Mouse (Mus musculus) erythroblast, embryonic 14.5 days (primary cell): ENCODE results near the gene Herpud1. TPM values are rescaled to one million over a fixed set of nuclear protein-coding genes. Genes with fewer than 3 reads are reported as not detected.

ENCODE experiments used
- H3K27me3 ChIP-seq: 2 replicates; pipeline ENCODE4 v1.6.1; 2012; ENCODE audit warnings: inconsistent platforms; ENCODE audit not compliant: control insufficient read depth
- H3K36me3 ChIP-seq: 2 replicates; pipeline ENCODE4 v1.6.1; 2012; ENCODE audit warnings: mild to moderate bottlenecking, inconsistent platforms; ENCODE audit not compliant: control insufficient read depth
- H3K4me1 ChIP-seq: 2 replicates; pipeline ENCODE4 v1.6.1; 2012; ENCODE audit warnings: inconsistent platforms; ENCODE audit not compliant: control insufficient read depth
- H3K4me3 ChIP-seq: replicated peaks from 2 replicates; pipeline ENCODE3; 2012; ENCODE audit warnings: moderate library complexity, mild to moderate bottlenecking, inconsistent platforms
- H3K9me3 ChIP-seq: 2 replicates; pipeline ENCODE4 v1.6.1; 2012; ENCODE audit warnings: low read length, inconsistent platforms, mixed read lengths; ENCODE audit not compliant: control insufficient read depth
- GATA1 ChIP-seq: IDR thresholded peaks from 2 replicates; pipeline ENCODE4 v1.6.1; 2012; ENCODE audit warnings: low read length, inconsistent platforms, mixed read lengths
- TAL1 ChIP-seq: IDR thresholded peaks from 3 replicates; pipeline ENCODE4 v1.6.1; 2012; ENCODE audit warnings: low read length, inconsistent platforms, mixed read lengths
- polyA plus RNA-seq: library from polyadenylated mRNA; stranded (reverse); fragments of >175 nt; gene quantifications from 2 replicates; pipeline ENCODE4 v1.2.3, GENCODE M21; 2012

Gene Herpud1
- polyA plus RNA-seq, 1 experiment: 21.2 TPM

- peaks cover 57% of the 10 kb centered on the region for H3K4me1 ChIP-seq
- no peak for TF ChIP-seq GATA1
- no peak for TF ChIP-seq TAL1
- peaks cover 21% of the 10 kb centered on the region for H3K27me3 ChIP-seq
- H3K4me3 ChIP-seq: no peak overlapping the region
- H3K9me3 ChIP-seq: no peaks in the 10 kb centered on the region
- H3K36me3 ChIP-seq: no peaks in the 10 kb centered on the region
Measured at GRCm38 (mm10) chr8:94379686-94380085, 6.6 kb upstream of the Herpud1 start.

GRCm38 (mm10) chr8:94384166-94384565 is 2.1 kb upstream of the Herpud1 start:
- Histone ChIP-seq H3K9me3 (no peaks in the 10 kb centered on the region), H3K4me3 (peak overlapping the region; percentile 27), H3K36me3 (peaks cover 14% of the 10 kb centered on the region), H3K27me3 (peaks cover 18% of the 10 kb centered on the region), H3K4me1 (peaks cover 52% of the 10 kb centered on the region)
- TF ChIP-seq TAL1 (no peak), GATA1 (no peak)

GRCm38 (mm10) chr8:94385506-94386213 is 578 bp upstream of the Herpud1 start:
- H3K9me3 ChIP-seq: no peaks in the 10 kb centered on the region
- peaks cover 12% of the 10 kb centered on the region for H3K27me3 ChIP-seq
- peaks cover 29% of the 10 kb centered on the region for H3K36me3 ChIP-seq
- H3K4me1 ChIP-seq: peaks cover 55% of the 10 kb centered on the region
- H3K4me3 ChIP-seq: peak overlapping the region; percentile 83
- TF ChIP-seq GATA1: no peak
- TF ChIP-seq TAL1: no peak

GRCm38 (mm10) chr8:94387027-94387684 is 918 bp downstream of the Herpud1 start:
- no peaks in the 10 kb centered on the region for H3K27me3 ChIP-seq
- TF ChIP-seq TAL1 (no peak), GATA1 (no peak)
- peak overlapping the region; percentile 83 for H3K4me3 ChIP-seq
- no peaks in the 10 kb centered on the region for H3K9me3 ChIP-seq
- H3K4me1 ChIP-seq: peaks cover 50% of the 10 kb centered on the region
- peaks cover 44% of the 10 kb centered on the region for H3K36me3 ChIP-seq

- no peaks in the 10 kb centered on the region for H3K27me3 ChIP-seq
- peaks cover 50% of the 10 kb centered on the region for H3K36me3 ChIP-seq
- H3K4me1 ChIP-seq: peaks cover 46% of the 10 kb centered on the region
- no peaks in the 10 kb centered on the region for H3K9me3 ChIP-seq
- peak overlapping the region; percentile 83 for H3K4me3 ChIP-seq
- TF ChIP-seq GATA1: no peak
- TF ChIP-seq TAL1: no peak
Measured at GRCm38 (mm10) chr8:94387785-94388184, 1.5 kb downstream of the Herpud1 start.

- Histone ChIP-seq H3K36me3 (peaks cover 68% of the 10 kb centered on the region), H3K27me3 (no peaks in the 10 kb centered on the region), H3K4me1 (peaks cover 32% of the 10 kb centered on the region), H3K9me3 (no peaks in the 10 kb centered on the region), H3K4me3 (no peak overlapping the region)
- TF ChIP-seq GATA1 (no peak), TAL1 (no peak)
Measured at GRCm38 (mm10) chr8:94389531-94389930, 3.3 kb downstream of the Herpud1 start.

- Histone ChIP-seq H3K4me3 (no peak overlapping the region), H3K4me1 (peaks cover 23% of the 10 kb centered on the region), H3K9me3 (no peaks in the 10 kb centered on the region), H3K36me3 (peaks cover 77% of the 10 kb centered on the region), H3K27me3 (no peaks in the 10 kb centered on the region)
- TF ChIP-seq GATA1: no peak
- no peak for TF ChIP-seq TAL1
Measured at GRCm38 (mm10) chr8:94390429-94390828, 4.2 kb downstream of the Herpud1 start.

GRCm38 (mm10) chr8:94390910-94391309 is 4.7 kb downstream of the Herpud1 start:
- Histone ChIP-seq H3K9me3 (no peaks in the 10 kb centered on the region), H3K36me3 (peaks cover 82% of the 10 kb centered on the region), H3K4me3 (no peak overlapping the region), H3K27me3 (no peaks in the 10 kb centered on the region), H3K4me1 (peaks cover 19% of the 10 kb centered on the region)
- TF ChIP-seq GATA1 (no peak), TAL1 (no peak)

GRCm38 (mm10) chr8:94392147-94392546 is 5.9 kb downstream of the Herpud1 start:
- Histone ChIP-seq H3K4me1 (peaks cover 18% of the 10 kb centered on the region), H3K27me3 (no peaks in the 10 kb centered on the region), H3K9me3 (no peaks in the 10 kb centered on the region), H3K4me3 (no peak overlapping the region), H3K36me3 (peaks cover 94% of the 10 kb centered on the region)
- TF ChIP-seq GATA1 (no peak), TAL1 (no peak)

- Histone ChIP-seq H3K9me3 (no peaks in the 10 kb centered on the region), H3K4me3 (no peak overlapping the region), H3K4me1 (peaks cover 17% of the 10 kb centered on the region), H3K36me3 (peaks cover 99% of the 10 kb centered on the region), H3K27me3 (no peaks in the 10 kb centered on the region)
- TF ChIP-seq GATA1 (no peak), TAL1 (no peak)
Measured at GRCm38 (mm10) chr8:94392648-94393047, 6.4 kb downstream of the Herpud1 start.
